Mouse (Mus musculus): ENCODE results near the gene Gltpd2.

GRCm38 (mm10) chr11:70553940-70554339 is 34.9 kb downstream of the Gltpd2 start:
- no peak for TF ChIP-seq POLR2A (IDR thresholded peaks at IDR 0.05; ENCODE audit: borderline replicate concordance, extremely low read depth, insufficient read depth, insufficient read length, poor library complexity, severe bottlenecking)
- no peak for TF ChIP-seq CTCF (IDR thresholded peaks at IDR 0.05; ENCODE audit: borderline replicate concordance, extremely low read depth, insufficient read depth, insufficient read length)

All from brain, embryonic 14.5 days (tissue).